Mouse (Mus musculus): ENCODE results near the gene Ascl3.

Ascl3 gene

DNA sequence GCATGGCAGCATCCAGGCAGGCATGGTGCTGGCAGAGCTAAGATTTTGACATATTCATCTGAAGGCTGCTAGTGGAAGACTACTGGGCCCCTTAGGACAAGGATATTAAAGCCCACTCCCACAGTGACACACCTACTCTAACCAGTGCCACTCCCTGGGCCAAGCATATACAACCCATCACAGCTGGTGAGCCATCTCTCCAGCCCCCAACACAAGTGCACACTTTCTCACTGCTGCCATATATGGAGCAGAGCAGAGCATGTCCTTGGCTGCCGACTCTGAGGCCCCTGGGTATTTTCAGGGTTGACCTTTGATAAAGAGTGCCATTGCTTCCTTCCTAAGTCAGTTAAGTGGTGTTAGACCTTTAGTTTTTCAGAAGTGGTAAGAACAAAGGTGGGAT is 21.5 kb downstream of the Ascl3 start:
- DNase-seq (ENCODE audit: low read depth, low spot score) = no peak

DNA sequence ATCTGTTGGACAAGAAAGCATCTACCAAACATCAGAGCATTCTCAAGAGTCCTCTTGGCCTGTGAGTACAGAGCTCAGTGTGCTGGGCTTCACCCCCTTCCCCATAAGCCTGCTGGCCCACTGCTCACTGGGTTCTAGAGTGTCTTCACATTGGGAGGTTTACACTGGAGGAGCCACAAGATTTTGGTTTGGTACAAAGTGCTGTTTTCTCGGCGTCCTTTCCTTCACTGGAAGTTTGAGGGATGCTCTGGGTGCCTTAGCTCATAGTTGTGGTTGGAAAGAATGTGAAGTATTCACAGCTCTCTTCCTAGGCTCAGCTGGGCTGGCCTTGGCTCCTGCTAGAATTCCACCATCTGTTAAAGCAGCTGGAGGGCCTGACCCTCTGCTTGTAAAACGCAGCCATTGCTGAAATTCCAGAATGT is 22.6 kb downstream of the Ascl3 start:
- DNase-seq (ENCODE audit: low read depth, low spot score) = no peak

DNA sequence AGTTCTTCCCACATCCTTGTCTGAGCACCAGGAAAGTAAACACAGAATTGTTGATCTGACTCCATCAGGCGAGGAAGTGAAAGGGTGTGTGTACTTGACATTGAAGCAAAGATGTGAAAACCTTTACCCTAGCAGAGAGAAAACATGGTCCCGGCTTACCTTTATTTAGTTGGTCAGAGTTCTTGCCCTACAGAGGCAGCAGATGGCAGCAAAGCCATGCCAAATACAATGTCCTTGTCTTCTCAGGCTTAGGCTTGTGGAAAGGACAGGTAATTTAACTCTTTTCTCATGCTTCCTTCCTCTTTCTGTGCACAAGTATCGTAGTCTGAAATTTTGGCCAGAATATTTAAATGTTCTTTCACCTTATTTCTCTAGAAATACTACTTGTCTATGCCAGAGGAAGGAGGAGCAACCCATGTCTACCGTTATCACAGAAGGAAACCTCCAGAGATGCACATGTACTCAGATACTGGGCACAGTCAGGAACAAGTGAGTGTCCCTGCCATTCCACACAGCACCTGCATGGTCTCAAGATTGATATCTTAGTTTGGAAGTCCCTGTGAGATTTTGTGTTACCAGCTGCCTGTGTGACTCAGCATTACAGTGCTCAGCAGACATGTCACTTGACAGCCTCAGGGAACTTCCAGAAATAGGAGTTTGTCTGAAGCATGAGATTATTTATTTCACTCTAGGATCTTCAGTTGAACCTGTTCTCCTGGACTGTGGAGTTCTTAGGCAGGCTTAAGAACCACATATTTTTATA is 24.3 kb downstream of the Ascl3 start:
- DNase-seq (ENCODE audit: low read depth, low spot score) = peak; percentile 27

DNA sequence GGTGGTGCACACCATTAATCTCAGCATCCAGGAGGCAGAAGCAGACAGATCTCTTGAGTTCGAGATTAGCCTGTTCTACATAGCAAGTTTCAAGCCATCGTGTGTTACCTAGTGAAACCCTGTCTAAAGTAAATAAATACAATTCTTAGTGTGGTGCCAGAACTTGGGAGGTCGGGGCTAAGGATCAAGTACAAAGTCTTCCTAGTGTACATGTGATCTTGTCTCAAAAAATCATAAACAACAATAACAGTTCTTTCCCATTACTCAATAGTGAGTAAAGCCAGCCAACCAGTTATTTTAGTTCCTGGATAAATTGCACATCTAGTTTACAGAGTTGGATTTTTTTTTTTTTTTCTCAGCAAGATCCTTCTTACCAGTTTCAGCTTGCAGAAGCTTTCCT is 27.1 kb downstream of the Ascl3 start:
- peak; percentile 9 for DNase-seq (ENCODE audit: low read depth, low spot score)

DNA sequence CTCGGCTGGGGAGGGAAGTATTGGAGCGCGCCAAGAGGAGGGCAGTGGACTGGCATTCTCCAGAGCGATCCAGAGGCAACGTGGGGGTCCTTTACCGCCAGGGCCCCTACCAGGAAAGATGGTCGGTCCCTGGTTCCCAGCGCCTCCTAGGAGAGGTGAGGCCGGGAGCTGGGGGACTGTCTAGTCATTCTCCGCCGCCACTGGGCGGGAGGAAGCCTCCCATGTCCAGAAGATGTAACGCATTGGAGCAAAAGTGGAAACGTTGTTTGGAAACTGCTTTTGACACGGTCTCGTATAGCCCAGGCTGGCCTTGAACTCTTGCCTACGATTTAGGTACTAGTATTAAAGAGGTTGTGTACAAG is 27.5 kb downstream of the Ascl3 start:
- peak; percentile 32 for DNase-seq (ENCODE audit: low read depth, low spot score)

DNA sequence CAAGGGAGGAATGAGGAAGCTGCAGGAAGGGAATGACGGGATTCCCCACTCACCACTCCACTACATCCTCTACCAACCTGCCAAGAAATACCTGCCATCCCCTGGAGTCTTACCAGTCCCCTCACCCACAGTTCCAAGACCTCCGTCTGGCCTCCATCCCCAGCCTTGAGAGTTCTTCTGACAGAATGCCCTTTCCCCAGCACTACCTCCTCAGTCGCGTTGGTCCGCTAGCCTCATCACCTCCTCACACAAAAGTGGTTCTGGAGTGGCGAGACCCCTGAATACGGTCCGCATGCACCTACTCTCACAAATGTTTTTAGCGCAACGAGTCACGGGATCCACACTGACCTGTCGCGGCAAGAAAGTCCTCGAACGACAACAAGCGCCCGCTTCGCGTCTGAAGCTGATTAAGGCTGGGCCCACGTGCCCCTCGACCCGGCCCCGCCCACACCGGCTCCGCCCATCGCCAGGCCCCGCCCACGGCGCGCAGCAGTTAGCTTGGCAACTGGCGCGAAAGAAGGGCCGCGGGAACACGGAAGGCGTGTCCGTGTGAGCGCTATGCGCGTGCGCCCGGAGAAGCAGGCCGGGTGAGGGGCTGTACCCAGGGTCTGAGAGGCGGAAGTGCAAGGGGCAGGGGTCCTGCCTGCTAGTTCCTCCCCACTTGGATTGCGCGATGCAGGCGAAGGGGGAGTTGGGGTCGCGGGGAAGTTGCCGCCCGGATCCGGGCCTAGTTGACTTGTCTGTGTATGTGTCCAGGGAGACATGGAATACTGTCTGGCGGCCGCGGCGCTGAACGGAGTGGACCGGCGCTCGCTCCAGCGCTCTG is 28.1 kb downstream of the Ascl3 start, which contains the start of the genes St5 and Akip1:
St5 (minus strand) TSS at position 416 of the 826 bp plus-strand sequence.
Akip1 (plus strand) TSS at position 501 of the 826 bp plus-strand sequence.
- peak; percentile 87 for DNase-seq (ENCODE audit: low read depth, low spot score)

DNA sequence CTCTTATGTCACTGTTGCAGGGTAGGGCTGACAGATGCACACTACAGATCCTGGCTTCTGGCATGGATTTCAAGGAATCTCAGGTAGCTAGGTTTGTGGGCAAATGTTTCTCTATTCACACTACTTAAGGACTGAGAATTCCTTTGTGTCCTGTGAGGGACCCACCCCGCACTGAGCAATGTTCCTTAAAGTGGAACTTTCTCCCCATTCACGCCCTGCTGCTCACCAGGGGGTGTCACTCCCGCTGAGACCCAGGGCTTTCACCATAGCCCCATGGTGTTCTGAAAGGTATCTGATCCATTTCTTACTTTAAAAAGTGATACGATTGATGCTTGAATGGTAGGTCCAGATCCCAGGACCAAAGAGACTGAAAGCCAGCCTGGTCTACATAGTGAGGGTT is 28.8 kb downstream of the Ascl3 start:
- no peak for DNase-seq (ENCODE audit: low read depth, low spot score)

DNA sequence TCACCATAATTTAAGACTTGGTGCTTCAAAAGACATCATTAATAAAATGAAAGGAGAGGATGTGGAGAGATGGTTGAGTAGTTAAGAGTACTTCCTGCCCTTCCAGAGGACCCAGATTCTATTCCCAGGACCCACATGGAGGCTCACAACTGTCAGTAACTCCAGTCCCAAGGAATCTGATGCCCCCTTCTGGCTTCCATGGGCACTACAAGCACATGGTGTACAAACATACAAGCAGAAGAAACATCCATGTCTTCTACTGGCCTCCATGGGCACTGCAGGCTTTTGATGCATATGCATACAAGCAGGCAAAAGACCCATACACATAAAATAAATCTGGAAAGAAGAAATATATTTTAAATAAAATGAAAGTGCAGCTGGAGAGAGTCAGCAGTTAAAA is 31.3 kb downstream of the Ascl3 start:
- DNase-seq (ENCODE audit: low read depth, low spot score) = peak; percentile 17

DNA sequence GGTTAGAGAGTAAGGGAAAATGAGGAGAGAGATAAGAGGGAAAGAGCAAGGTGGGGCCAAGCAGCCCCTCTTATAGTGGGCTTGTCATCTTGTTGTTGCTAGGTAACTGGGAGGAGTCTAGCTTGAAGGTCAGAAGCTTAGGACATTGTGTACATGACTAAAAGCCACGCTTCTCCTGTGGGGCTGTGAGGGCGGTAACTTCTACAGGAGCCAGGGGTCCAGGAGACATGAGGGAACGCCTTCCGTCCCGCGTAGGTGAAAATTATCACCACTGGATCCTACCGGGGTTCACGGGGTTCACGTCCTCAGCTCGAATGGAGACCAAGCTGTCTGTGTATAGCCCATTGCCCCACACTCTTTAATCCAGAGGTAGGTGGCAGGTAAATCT is 36.2 kb downstream of the Ascl3 start:
- no peak for DNase-seq (ENCODE audit: low read depth, low spot score)

DNA sequence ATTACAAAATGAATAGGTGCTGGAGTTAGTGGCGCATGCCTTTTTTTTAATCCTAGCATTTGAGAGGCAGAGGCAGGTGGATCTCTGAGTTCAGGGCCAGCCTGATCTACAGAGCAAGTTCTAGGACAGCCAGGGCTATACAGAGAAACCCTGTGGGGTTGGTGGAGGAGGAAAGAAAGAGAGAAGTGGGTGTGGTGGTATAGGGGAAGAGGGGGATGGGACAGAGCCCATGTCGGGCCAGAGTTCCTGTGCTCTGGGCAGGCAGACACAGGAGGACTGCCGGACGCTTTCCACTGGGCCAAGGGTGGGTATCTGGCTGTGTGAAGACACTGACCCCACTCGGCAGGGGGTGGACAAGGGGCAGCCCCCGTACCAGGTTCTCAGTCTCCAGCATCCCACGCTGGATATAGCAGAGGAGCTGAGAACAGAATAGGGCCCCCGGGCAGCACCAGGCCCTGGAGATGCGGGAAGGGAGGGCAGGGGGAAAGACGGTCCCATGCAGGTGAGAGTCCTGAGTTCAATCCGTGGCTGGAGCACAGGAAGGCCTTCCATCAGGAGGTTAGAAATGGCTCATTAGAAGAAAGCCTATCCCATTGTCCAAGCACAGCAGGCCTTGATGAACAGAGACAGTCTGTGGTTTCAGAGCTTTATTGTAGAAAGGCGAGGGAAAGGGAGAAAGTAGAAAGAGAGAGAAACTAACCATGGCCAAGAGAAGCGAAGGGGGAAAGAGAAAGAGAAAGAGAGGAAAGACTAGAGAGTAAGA is 36.8 kb downstream of the Ascl3 start:
- no peak for DNase-seq (ENCODE audit: low read depth, low spot score)

DNA sequence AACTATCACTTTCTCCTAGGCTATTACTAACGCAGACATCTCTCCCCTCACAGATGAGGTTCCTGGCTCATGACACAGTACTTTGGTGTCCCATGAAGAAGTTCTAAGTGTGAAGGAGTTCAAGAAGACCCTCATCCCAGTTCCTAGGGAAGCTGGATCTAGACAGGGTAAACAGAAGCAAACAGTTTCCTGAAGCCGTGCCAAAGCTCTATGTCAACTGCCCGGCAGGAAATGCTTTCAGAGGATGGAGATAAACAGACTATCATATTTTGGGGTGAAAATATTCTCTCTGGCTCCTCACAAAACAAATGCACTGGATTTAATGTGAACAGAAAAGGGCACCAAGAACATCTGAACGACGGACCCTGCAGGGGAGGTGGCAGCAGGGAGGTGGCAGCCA is 40.6 kb downstream of the Ascl3 start:
- no peak for DNase-seq (ENCODE audit: low read depth, low spot score)

DNA sequence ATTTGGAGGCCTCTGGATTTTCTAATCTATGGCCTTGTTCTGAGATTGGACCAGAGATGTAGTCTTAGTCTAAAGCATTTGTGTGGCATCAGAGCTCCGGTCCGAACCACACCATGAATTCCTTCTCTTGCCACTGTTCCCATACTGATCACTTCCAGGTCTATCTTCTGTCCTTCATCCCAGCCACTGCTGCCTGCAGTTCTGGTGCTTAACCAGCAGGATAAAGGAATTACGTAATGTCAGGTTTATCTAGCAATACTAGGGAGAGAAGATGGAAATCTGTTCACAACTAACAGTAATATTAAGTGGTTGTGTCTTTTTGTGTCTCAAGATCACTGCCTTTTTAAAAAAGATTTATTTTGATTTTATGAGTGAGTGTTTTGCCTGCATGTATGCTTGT is 41.4 kb downstream of the Ascl3 start:
- DNase-seq (ENCODE audit: low read depth, low spot score) = no peak

DNA sequence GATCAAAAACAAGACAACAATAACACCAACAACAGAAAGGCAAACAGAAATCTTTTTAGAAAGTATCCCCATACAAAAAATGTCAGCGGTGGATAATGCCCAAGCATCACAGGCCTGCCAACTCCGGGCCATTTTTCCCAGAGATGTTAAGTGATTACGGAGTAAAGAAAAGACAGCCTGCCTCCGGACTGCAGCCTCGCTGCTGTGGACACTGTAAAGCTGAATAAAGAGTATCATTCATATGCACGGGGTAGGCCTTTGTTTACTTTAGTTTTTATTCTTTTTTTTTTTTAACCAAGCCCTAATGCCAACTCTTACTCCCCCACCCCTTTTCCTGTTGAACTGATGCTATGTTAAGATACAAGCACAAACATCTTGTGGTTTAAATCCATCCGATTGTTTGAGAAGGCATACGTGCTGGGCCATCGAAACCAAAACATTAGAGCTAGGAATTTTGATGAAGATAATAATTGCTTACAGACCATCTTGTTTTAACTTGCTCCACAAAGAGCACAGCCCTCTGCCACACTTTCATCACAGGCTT is 44.9 kb downstream of the Ascl3 start:
- DNase-seq (ENCODE audit: low read depth, low spot score) = no peak

DNA sequence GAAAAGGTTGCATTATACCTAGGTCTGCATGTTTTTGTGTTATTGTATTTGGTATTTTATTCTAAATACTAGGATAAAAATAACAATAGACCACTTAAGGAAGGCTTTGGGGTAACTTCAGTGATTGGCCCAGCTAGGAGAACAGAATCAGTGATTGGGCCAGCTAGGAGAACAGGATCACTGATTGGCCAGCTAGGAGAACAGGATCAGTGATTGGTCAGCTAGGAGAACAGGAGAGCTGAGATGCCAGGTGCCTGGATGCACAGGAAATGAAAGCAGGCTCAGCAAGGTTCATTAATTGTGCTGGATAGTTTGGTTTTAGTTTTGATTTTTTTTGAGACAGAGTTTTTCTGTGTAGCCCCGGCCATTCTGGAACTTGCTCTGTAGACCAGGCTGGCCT is 50.6 kb downstream of the Ascl3 start:
- no peak for DNase-seq (ENCODE audit: low read depth, low spot score)

DNA sequence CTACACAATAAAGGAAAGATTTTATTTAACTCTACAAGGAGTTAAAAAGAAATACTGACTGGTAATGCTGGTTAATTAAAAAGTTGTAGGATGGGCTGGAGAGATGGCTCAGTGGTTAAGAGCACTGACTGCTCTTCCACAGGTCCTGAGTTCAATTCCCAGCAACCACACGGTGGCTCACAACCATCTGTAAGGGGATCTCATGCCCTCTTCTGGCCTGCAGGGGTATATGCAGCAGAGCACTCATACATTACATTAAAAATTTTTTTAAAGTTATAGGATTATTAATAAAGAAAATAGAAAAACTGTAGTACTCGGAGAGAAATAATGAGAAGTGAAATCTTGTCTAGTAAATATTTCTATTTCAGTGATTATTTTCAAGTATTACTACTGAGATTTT is 51.2 kb downstream of the Ascl3 start:
- DNase-seq (ENCODE audit: low read depth, low spot score) = no peak
